Mouse (Mus musculus) heart, adult 8-10 months (tissue): ENCODE data around the gene Galr2. TPM values are rescaled to one million over a fixed set of nuclear protein-coding genes. Genes with fewer than 3 reads are reported as not detected.

Experiments
- DNase-seq: peaks from one replicate; pipeline ENCODE4 v3.0.0; 2022; ENCODE audit warnings: low spot score
- total RNA-seq, 4 experiments: library from RNA; stranded (reverse); gene quantifications; 2 replicates each; pipeline ENCODE4 v1.2.4; 2022

Gene Galr2
- not detected for total RNA-seq

DNA sequence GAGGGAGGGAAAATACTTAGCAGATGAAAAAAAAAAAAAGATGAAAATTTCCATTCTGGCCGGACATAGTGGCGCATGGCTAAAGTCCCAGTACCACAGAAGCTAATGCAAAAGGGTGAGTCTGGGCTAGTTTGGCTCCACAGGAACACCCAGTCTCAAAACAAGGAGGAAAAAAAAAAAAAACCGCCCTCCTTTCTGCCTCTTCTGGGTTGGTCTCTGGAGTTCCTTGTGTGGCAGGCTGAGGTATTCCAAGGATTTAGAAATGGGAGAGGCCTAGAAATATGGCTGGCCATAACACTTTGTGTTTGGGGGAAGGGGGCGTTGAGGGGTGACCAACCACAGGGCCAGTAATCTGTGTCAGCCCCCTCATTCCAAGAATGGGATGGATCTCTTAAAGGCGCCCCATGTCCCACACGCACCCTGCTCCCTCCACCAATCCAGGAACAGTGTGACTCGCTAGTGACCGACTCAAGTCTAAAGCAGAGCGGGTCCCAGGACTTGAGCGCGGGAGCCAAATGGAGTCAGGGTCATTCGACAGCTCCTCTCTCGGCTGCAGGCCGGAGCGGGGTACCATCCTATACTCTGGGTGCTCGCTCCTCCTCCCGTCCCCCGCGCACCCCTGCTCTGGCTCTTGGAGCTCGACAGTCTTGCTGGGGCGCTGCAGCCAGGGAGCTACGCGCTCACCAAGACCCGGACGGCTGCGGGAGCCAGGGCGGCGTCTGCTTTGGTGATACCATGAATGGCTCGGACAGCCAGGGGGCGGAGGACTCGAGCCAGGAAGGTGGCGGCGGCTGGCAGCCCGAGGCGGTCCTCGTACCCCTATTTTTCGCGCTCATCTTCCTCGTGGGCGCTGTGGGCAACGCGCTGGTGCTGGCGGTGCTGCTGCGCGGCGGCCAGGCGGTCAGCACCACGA lies at the start of gene Galr2:
Gene Galr2, plus strand, starts transcription at position 189 of the 913 bp plus-strand sequence.
- no peak for DNase-seq

DNA sequence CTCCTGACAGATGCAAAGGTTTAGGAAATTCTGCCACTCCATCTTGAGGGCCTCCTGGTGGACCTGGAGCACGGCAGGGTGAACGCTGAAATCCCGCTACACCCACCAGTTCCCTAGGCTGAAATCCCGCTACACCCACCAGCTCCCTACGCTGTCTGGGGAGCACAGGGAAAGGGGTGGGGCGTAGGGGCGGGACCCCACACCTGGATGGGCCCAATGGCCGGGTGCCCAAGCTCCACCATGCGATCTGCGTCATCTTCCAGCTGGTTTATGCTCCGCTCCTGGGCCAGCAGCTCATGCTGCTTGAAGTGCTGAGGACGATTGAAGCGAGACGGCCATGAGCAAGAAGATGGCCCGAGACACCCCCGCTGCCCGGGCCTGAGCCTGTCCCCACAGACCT lies 48.3 kb upstream of the Galr2 start:
- no peak for DNase-seq

DNA sequence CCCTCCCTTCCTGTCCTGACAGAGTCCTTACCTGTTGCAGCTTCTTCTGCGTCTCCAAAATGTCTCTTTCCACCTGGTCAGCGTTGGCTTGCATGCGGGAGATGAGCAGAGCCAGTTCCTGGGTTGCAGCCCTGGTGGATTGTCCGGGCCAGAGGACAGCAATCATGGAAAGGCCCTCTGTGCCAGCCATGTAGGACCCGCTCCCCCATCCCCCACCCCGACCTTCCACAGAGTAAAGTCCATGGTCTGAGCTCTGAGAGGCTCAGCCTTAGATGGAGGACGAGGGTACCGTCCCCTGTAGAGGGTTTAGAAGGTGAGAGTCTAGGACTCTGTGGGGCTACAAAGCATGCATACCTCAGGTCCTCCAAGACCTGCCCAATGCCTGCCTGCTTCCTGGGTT lies 45.8 kb upstream of the Galr2 start:
- DNase-seq: no peak

DNA sequence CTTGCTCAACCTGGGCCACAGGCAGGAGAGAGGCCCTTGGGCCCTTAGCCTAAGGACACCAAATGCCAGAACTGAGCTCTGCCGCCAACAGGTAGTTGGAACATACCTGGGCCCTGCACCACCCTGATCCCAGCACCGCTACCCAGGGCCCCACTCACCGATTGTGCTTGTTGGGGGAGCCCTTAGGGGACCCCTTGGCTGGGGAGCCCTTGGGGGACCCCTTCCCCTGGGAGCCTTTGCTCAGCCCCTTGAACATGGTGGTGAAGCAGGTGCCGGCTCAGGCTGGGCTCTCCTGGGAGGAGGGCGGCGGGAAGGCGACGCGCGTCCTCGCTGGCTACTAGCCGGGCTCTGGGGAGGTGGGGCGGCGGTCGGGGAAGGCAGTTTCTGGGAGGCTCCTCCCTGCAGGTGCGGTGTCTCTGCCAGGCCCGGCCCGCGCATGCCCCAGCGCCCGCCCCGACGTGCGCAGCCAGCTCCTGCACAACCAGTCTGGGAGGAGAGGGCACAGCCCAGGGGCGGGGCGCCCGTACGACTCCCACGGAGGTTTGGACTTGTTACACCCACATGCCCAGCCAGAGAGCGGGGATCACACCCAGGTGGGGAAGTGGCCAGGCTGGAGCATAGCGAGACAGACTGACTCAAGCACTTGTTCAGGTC lies 42.9 kb upstream of the Galr2 start, which contains the start of gene Evpl:
Gene Evpl, minus strand, starts transcription at position 336 of the 654 bp plus-strand sequence.
- DNase-seq: no peak

DNA sequence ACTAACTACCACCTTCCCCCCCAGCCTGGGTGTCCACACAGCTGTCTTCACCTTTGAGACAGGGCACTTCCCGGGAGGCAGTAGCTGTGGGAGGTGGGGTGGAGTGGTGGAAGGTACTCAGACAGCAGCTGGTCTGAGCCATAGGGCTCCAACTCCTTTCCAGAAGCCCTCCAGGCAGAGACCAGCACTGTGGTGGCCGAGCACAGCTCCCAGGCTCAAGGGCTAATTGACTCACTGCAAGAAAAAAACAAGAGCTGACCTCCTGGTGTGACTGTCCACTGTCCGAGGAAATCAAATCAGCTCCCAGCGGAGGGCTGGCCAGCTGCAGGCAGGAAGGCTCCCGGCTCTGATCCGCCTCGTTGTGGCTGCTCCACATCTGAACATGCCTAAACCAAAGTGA lies 40.9 kb upstream of the Galr2 start:
- no peak for DNase-seq

DNA sequence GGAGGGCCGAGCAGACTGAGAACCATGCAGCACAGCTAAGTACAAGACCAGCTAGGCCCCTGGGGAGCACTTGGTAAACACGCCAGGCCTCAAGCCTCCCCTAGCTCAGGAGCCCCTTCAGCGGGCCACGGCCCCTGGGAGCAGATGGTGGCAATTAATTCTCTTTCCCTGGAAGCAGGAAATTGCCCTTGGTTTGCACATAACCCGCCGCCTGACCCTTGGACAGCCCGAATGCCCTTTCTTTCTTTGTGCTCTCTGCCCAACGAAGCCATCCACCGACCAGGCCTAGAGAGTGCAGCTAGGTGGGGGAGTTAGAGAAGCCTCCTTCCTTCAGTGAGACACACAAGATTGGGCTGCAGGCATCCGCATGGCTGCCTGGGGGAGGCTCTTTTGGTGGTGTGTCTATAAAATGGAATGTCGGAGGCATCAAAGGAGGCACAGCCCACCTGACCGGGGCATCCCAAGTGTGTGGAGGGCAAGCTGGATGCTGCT lies 38.9 kb upstream of the Galr2 start:
- no peak for DNase-seq

DNA sequence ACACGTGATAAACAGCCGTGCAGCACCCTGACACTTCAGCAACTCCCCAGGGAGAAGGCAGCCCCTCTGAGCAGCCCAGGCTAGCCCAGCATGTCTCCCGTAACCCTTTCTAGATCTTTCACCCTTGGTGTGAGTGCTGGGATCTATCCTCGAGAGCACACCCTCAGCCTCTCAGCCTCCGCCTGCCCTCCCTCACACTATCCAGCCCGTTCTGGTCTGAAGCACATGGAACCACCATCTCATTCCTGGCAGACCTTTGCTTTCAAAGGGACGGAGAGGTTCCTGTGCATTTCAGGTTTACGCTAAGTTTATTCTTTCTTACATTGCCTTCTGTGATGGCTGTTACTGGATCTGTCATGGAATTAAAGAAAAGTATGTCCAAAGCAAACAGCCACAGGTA lies 36.2 kb upstream of the Galr2 start:
- no peak for DNase-seq

DNA sequence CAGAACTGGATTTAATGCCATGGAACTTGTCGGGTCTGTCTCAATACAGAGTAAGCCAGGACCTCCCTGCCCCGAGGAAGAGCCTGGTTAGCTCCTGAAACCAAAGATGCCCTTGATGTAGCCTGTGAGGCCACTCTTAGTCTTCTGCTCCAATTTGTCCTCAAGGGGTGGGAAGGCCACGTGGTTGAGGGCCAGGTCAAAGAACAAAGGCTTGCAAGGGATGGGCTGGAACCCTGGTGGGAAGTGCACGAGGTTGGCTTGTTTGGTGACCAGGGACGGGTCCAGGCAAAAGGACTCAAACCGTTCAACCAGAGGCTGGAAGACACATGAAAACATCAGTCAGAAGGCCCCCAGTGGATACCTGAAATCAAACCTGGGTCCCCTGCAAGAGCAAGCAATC lies 35.1 kb upstream of the Galr2 start:
- no peak for DNase-seq

DNA sequence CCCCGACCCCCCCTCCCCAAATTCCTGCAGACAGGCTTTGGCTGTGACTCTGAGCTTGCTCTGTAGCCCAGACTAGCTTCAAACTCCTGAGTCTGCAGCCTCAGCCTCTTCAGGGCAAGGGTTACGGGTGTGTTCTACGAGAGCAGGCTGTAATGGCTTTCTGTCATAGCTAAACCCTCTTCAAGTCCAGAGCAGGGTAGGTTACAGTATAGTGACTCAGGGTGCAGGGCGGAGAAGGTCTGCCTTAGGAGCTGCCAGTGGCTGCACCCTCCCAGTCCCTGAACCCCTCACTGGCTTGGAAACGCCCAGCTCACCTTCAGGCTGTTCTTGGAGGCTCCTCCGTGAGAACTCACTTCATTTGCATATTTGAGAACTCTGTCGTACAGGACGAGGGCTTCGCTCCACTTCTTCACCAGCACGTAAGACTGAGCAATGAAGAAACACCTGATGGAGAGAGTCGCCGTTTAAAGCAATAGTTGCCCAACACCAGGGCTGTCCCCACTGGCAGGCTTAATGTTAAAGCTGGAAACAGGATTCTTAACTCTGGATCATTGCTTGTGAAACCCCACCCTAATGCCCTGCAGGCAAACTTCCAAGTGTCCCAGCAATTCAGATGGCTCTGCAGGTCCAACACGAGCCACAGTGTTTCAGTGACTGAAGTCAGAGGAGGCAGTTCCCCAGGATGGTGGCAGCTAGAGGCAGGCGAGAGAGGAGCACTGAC lies 33.1 kb upstream of the Galr2 start:
- DNase-seq: no peak

DNA sequence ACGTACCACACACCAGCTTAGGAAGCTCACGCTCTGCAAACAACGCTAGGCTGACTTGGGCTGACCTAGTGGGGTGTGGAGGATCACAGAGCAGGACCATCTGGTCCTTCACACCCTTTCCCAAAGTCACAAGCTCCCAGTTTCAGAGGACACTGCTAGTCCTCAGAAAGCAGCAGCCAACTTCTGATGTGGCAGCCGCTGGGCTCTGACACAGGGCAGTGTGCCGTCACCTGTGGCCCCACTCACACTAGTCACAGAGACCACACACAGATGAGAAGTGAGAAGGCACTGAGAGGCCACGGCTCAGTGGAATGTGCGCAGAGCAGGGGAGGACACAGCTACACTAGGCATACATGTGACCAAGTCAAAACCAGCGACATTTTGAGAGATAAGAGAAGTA lies 29.8 kb upstream of the Galr2 start:
- DNase-seq: no peak

DNA sequence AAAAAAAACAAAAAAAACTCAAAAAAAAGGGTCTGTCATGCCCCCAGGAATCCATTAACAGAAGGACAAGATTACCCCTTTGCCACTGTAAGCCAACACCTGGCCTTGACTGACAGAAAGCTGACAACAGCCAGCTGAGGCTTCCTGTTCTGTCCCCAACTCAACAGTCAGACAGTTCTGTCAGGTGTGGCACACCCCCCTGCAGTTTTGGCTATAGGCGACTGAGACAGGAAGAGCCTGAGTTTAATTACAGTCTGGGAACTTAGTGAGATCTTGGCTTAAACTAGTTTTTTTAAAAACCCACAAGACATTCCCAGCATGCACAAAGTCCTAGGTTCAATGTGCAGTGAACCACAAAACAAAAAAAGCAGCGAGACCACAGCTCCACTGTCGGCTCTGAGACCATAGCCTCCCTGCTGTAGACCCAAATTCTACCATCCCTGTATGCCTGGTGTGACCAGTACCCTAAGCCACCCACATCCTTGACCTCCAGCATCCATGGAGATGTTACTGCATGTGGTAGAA lies 27.6 kb upstream of the Galr2 start:
- no peak for DNase-seq

DNA sequence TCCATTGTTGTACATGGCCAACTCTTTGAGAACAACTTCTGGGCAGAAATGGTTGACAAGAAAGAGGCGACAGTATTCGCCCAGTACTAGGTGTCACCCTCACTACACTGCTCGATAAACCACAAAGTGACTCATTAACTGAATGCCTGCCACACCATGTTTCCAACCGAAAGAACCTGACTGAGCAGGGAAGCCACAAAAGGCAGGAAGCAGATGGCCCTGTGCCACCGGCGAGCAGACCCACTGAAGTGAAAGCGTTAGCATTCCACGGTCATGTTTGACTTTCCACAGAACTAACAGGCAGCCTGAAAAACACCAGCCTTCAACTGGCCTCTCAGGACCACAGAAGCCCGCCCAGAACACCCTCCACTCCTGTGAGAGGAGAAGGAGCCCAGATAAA lies 26.1 kb upstream of the Galr2 start:
- DNase-seq: no peak

DNA sequence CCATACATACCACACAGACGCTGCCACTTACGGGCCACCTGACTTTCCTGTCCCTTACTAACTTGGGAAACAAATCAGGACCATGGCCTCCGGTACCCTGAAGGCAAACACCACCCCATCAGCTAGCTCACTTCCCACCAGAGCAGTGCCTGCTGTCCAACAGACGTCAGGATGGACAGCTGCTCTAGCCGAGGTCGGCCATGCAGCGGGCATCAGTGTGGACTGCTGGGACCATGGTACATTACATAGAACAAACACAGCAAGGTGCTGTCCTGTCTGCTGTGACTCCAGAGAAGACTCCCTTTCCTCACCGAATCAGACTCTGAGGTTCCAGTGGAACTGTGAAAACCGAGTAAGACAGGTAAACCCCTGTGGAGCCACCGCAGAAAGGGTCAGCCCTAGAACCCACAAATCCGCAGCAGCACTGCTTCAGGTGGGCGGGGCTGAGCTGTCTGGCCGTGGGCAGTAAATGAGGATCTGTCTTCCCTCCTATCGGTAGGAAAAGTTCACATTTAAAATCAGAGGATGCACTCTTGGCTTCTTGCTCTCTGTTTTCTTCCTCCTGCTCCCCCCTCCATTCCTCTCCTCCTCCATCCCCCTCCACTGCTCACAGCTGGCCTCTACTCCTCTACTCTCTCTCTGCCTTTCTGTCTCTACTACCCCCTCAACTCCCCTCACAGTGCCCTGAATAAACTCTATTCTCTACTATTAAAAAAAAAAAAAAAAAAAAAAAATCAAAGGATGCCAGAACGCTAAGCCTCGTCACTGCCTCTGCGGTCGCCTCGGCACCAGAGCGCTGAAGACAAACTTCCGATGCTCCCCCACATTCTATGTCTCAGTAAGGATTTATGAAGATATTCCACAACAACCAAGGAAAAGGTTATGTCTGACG lies 25.4 kb upstream of the Galr2 start:
- DNase-seq: no peak

DNA sequence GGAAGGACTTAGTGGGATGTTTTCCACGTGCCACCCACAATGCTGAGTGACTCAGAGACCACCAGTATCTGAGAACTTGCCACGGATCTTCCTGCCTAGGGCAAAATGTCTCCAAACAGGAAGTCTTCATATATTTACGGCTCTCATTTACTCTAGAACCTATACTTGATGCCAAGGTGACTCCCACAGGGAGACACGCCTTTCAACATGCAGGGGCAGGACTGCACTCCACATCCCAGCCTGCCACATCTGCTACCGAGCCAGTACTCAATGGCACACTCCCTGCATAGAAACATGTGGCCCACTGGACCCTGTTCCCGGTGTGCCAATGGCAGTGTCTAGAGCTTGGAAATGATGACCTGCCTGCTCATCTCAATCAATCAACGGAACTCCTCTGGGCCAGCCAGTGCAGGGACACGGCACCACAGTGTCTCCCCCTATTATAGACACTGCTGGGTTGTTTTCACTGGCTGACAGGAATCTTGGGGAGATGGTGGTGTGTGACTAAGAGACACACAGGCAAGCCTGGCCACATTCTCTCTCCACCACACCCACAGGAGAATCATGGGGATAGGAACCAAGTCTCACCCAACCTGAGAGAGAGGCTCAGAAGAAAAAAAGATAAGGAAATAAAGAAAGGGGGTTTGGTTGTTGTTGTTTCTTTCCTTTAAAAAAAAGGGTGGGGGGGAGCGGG lies 24.6 kb upstream of the Galr2 start:
- DNase-seq: no peak

DNA sequence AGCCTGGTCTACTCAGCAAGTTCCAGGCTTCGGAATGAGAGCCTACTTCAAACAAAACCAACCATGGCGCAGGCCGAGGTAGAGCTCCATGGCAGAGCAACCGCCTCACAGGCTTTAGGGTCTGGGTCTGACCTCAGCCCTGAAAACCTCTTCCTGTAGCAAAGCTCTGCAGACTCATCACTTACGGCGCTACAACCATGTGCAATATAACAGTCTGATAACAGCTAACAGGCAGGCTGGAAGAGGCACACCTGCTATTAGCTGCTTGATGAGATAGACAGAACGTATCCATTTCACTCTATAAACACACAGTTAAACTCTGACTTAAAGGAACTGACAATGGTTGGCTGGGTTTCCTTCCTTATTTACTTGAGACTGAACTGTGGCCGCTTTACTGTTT lies 21.3 kb upstream of the Galr2 start:
- DNase-seq: no peak

DNA sequence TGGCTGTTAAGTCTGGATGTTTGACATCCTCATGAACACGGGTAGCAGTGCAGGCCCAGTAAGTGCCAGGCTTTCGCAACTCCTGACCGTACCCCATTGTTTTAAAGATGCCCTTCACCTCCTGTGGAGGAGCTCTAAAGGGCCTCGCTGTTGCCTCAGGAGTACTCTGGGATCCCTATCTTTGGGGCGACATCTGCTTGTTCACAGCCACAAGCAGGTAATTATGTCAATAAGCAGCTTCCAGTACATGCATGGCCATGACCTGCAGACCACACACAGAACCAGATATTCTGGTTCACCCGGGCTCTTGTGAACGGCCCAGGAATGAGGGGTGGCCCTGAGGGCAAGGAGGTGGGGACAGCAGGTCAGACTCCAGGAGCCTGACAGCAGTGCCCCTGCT lies 20.5 kb upstream of the Galr2 start:
- no peak for DNase-seq

DNA sequence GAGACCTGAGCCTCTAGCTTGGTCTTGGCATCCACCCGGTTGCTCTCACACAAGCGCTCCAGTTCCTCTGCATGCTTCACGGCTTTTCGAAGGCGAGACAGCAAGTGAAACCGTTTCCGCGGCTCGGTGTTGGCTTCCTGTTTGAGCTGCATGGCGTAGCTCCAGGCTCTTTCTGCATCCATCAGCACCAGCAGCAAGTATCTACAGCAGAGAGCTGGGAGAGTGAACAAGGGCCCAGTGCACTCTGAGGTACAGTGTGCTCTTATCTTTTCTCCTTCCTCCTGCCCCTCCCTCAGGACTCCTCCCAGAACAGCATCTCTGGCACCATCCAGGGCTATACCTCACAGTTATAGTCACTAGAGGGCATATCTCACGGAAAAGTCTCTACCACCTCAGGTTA lies 15.4 kb upstream of the Galr2 start:
- no peak for DNase-seq

DNA sequence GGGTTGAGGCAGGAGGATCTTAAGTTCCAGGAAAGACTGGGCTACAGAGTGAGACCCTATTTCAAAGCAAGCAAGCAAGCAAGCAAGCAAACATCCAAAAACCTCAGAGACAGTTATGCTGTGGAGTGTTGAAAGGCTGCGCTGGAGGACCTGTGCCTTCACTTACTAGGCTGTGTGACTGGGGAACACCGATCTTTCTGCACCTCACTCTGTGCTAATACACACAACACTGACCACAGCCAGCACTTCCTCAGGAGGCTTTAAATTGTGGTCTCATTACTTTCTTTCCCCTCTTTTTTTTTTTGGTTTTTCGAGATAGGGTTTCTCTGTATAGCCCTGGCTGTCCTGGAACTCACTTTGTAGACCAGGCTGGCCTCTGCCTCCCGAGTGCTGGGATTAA lies 14.9 kb upstream of the Galr2 start:
- no peak for DNase-seq

DNA sequence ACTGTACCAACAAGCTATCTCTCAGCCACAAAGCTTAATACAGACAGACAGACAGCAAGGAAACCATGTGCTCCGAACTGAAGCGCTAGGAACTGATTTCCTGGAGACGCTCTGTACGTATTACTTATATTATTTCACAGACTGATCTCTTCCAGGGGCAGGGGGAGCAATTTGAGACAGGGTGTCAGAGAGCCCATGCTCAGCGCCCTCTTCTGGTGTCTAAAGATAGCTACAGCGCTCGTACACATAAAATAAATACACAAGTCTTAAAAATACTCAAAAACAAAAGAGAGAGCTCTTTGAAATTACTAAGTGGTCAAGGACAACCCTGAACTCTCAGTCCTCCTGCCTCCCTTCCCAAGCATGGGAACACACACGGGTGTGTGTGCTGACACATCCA lies 13.1 kb upstream of the Galr2 start:
- no peak for DNase-seq

DNA sequence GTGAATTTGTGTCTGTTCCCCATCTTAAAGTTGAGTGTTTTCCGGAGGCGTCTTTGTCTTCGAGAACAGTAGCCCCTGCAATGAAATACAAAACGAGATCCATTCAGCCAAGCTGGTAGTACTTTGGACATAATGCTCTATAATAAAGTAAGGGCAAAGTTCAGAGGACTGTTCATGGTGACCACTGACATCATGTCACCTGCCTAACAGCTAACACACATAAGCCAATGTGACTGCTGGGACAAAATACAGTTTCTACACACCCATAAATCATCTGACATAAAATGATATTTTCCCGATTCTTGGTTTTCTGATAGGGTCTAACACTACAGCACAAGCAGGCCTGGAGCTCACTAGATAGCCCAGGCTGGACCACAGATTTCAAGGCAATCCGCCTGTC lies 12.4 kb upstream of the Galr2 start:
- no peak for DNase-seq
